Mouse (Mus musculus) limb, embryonic 15.5 days (tissue): ENCODE measurements around the gene Mtfr1l. TPM values are rescaled to one million over a fixed set of nuclear protein-coding genes. Genes with fewer than 3 reads are reported as not detected.
A peak's percentile ranks its signal among the peaks of the same experiment; 100 is the strongest.

Experiments used
- ATAC-seq: fragments of 200-750 bp; cut with Nextera tagmentation; 2 replicates; pipeline ENCODE4 v1.8.0; 2017; ENCODE audit warnings: low read depth, moderate TSS enrichment; ENCODE audit not compliant: insufficient number of reproducible peaks, low FRiP score, low TSS enrichment
- H3K27ac ChIP-seq: fragments of 300-500 bp; sonication (generic); 2 replicates; pipeline ENCODE4 v1.5.1; 2015; ENCODE audit warnings: moderate library complexity, mild to moderate bottlenecking, inconsistent platforms
- H3K27me3 ChIP-seq: fragments of 300-500 bp; sonication (generic); 2 replicates; pipeline ENCODE4 v1.6.1; 2015; ENCODE audit warnings: inconsistent platforms
- H3K36me3 ChIP-seq: fragments of 300-500 bp; sonication (generic); 2 replicates; pipeline ENCODE4 v1.6.1; 2015; ENCODE audit warnings: inconsistent platforms
- H3K4me1 ChIP-seq: fragments of 300-500 bp; sonication (generic); 2 replicates; pipeline ENCODE4 v1.6.1; 2015; ENCODE audit warnings: inconsistent platforms
- H3K4me2 ChIP-seq: fragments of 300-500 bp; sonication (generic); 2 replicates; pipeline ENCODE4 v1.6.1; 2015; ENCODE audit warnings: mild to moderate bottlenecking, inconsistent platforms
- H3K4me3 ChIP-seq: fragments of 300-500 bp; sonication (generic); 2 replicates; pipeline ENCODE4 v1.5.1; 2015; ENCODE audit warnings: mild to moderate bottlenecking, inconsistent platforms
- H3K9ac ChIP-seq: fragments of 300-500 bp; sonication (generic); 2 replicates; pipeline ENCODE4 v1.6.1; 2015; ENCODE audit warnings: inconsistent platforms
- H3K9me3 ChIP-seq: fragments of 300-500 bp; sonication (generic); 2 replicates; pipeline ENCODE4 v1.6.1; 2016; ENCODE audit warnings: inconsistent platforms
- WGBS: fragments of 180-500 bp; shearing (Covaris S2); methylation state at CpG from one replicate; pipeline ENCODE4 v1.1.7; 2015; 5-methylcytosine and 5-hydroxymethylcytosine counted together
- polyA plus RNA-seq: library from polyadenylated mRNA; unstranded; fragments of >200 nt; fragmentation: Nextera tagmentation; extraction: Ambion mirVana; gene quantifications from 2 replicates; pipeline ENCODE4 v1.2.1, GENCODE M21; 2015

Gene Mtfr1l
- polyA plus RNA-seq, result 105 and 114 TPM in 2 replicates

- no peaks in the 10 kb centered on the region for H3K27me3 ChIP-seq
- H3K9me3 ChIP-seq, result no peaks in the 10 kb centered on the region
- peak within 1 kb of the TSS; percentile 91 for H3K27ac ChIP-seq
- H3K4me1 ChIP-seq, result peaks cover 30% of the 10 kb centered on the region
- H3K4me2 ChIP-seq, result peak within 1 kb of the TSS; percentile 90
- H3K9ac ChIP-seq, result peak within 1 kb of the TSS; percentile 88
- under 1% methylated on average over 70 of the region's 71 CpGs for WGBS
- peaks cover 37% of the 10 kb centered on the region for H3K36me3 ChIP-seq
- H3K4me3 ChIP-seq, result peak within 1 kb of the TSS; percentile 98
- ATAC-seq, result peak; percentile 96
These were observed at the start of gene Mtfr1l for GRCm38 (mm10) chr4:134534932-134535786. Mtfr1l (minus strand) TSS chr4:134535387.

- no peak overlapping the region for H3K4me3 ChIP-seq
- H3K9me3 ChIP-seq, result no peaks in the 10 kb centered on the region
- H3K9ac ChIP-seq, result no peak overlapping the region
- no peak for ATAC-seq
- H3K27me3 ChIP-seq, result no peaks in the 10 kb centered on the region
- H3K4me1 ChIP-seq, result peaks cover 37% of the 10 kb centered on the region
- H3K27ac ChIP-seq, result no peak overlapping the region
- H3K36me3 ChIP-seq, result no peaks in the 10 kb centered on the region
- no peak overlapping the region for H3K4me2 ChIP-seq
- 75% methylated on average over 3 of the region's 3 CpGs for WGBS
These were observed 48.3 kb upstream of the Mtfr1l start for GRCm38 (mm10) chr4:134583513-134583912.

- H3K9me3 ChIP-seq, result no peaks in the 10 kb centered on the region
- peaks cover 35% of the 10 kb centered on the region for H3K4me1 ChIP-seq
- no peak overlapping the region for H3K4me2 ChIP-seq
- H3K27me3 ChIP-seq, result no peaks in the 10 kb centered on the region
- H3K36me3 ChIP-seq, result no peaks in the 10 kb centered on the region
- H3K4me3 ChIP-seq, result no peak overlapping the region
- 53% methylated on average over 8 of the region's 8 CpGs for WGBS
- 0 out of 2 replicates have a peak overlapping the region, but pooled peaks have one; percentile 2 for H3K9ac ChIP-seq
- 0 out of 2 replicates have a peak overlapping the region, but pooled peaks have one; percentile 3 for H3K27ac ChIP-seq
- ATAC-seq, result no peak
These were observed 46.2 kb upstream of the Mtfr1l start for GRCm38 (mm10) chr4:134581365-134581764.

- no peak overlapping the region for H3K4me3 ChIP-seq
- H3K9ac ChIP-seq, result 0 out of 2 replicates have a peak overlapping the region, but pooled peaks have one; percentile 2
- H3K4me1 ChIP-seq, result peaks cover 35% of the 10 kb centered on the region
- no peaks in the 10 kb centered on the region for H3K9me3 ChIP-seq
- H3K27me3 ChIP-seq, result no peaks in the 10 kb centered on the region
- no peak overlapping the region for H3K4me2 ChIP-seq
- no peak overlapping the region for H3K27ac ChIP-seq
- no peaks in the 10 kb centered on the region for H3K36me3 ChIP-seq
- no peak for ATAC-seq
- WGBS, result 66% methylated on average over 15 of the region's 15 CpGs
These were observed 45.4 kb upstream of the Mtfr1l start for GRCm38 (mm10) chr4:134580351-134581148.

- Histone ChIP-seq H3K36me3 (no peaks in the 10 kb centered on the region), H3K9ac (no peak overlapping the region), H3K27me3 (no peaks in the 10 kb centered on the region), H3K9me3 (no peaks in the 10 kb centered on the region), H3K27ac (no peak overlapping the region), H3K4me1 (peaks cover 35% of the 10 kb centered on the region), H3K4me3 (no peak overlapping the region), H3K4me2 (peak overlapping the region; percentile 31)
- ATAC-seq, result no peak
- 10% methylated on average over 5 of the region's 5 CpGs for WGBS
These were observed 44.4 kb upstream of the Mtfr1l start for GRCm38 (mm10) chr4:134579620-134580019.

GRCm38 (mm10) chr4:134579212-134579611, 44.0 kb upstream of the Mtfr1l start:
- Histone ChIP-seq H3K36me3 (no peaks in the 10 kb centered on the region), H3K9me3 (no peaks in the 10 kb centered on the region), H3K27me3 (no peaks in the 10 kb centered on the region), H3K9ac (0 out of 2 replicates have a peak overlapping the region, but pooled peaks have one; percentile 4), H3K4me1 (peaks cover 35% of the 10 kb centered on the region), H3K27ac (no peak overlapping the region), H3K4me3 (no peak overlapping the region), H3K4me2 (peak overlapping the region; percentile 31)
- 6% methylated on average over 11 of the region's 11 CpGs for WGBS
- no peak; the same call in 1 of the 2 replicates for ATAC-seq

GRCm38 (mm10) chr4:134578407-134578806, 43.2 kb upstream of the Mtfr1l start:
- peaks cover 35% of the 10 kb centered on the region for H3K4me1 ChIP-seq
- no peak overlapping the region for H3K4me3 ChIP-seq
- no peaks in the 10 kb centered on the region for H3K36me3 ChIP-seq
- no peaks in the 10 kb centered on the region for H3K27me3 ChIP-seq
- no peak overlapping the region for H3K9ac ChIP-seq
- WGBS, result 56% methylated on average over 5 of the region's 5 CpGs
- H3K9me3 ChIP-seq, result no peaks in the 10 kb centered on the region
- no peak overlapping the region for H3K27ac ChIP-seq
- ATAC-seq, result no peak
- H3K4me2 ChIP-seq, result no peak overlapping the region

- Histone ChIP-seq H3K4me3 (no peak overlapping the region), H3K9ac (no peak overlapping the region), H3K4me1 (peaks cover 35% of the 10 kb centered on the region), H3K4me2 (no peak overlapping the region), H3K9me3 (no peaks in the 10 kb centered on the region), H3K27me3 (no peaks in the 10 kb centered on the region), H3K36me3 (no peaks in the 10 kb centered on the region), H3K27ac (no peak overlapping the region)
- ATAC-seq, result no peak
- WGBS, result 69% methylated on average over 2 of the region's 2 CpGs
These were observed 42.1 kb upstream of the Mtfr1l start for GRCm38 (mm10) chr4:134577281-134577680.

- no peak overlapping the region for H3K27ac ChIP-seq
- peaks cover 21% of the 10 kb centered on the region for H3K4me1 ChIP-seq
- WGBS, result 50% methylated on average over 11 of the region's 11 CpGs
- no peaks in the 10 kb centered on the region for H3K9me3 ChIP-seq
- no peaks in the 10 kb centered on the region for H3K27me3 ChIP-seq
- no peak overlapping the region for H3K4me2 ChIP-seq
- ATAC-seq, result no peak
- no peak overlapping the region for H3K4me3 ChIP-seq
- H3K9ac ChIP-seq, result no peak overlapping the region
- H3K36me3 ChIP-seq, result no peaks in the 10 kb centered on the region
These were observed 40.3 kb upstream of the Mtfr1l start for GRCm38 (mm10) chr4:134575486-134575885.

GRCm38 (mm10) chr4:134572449-134573300, 37.5 kb upstream of the Mtfr1l start:
- H3K4me3 ChIP-seq, result no peak overlapping the region
- H3K9me3 ChIP-seq, result no peaks in the 10 kb centered on the region
- no peak overlapping the region for H3K27ac ChIP-seq
- peaks cover 3% of the 10 kb centered on the region; the same call in 1 of the 2 replicates for H3K4me1 ChIP-seq
- H3K9ac ChIP-seq, result no peak overlapping the region
- ATAC-seq, result no peak
- 0 out of 2 replicates have a peak, but pooled peaks cover 5% of the 10 kb centered on the region for H3K27me3 ChIP-seq
- no peaks in the 10 kb centered on the region for H3K36me3 ChIP-seq
- H3K4me2 ChIP-seq, result no peak overlapping the region
- WGBS, result 81% methylated on average over 24 of the region's 24 CpGs
